Mouse (Mus musculus): ENCODE measurements around the gene Cib1. TPM values are rescaled to one million over a fixed set of nuclear protein-coding genes. Genes with fewer than 3 reads are reported as not detected.
A peak's percentile ranks its signal among the peaks of the same experiment; 100 is the strongest.

Gene Cib1
- polyA plus RNA-seq, 1 experiment from 2014 or later = 67.4 TPM

DNA sequence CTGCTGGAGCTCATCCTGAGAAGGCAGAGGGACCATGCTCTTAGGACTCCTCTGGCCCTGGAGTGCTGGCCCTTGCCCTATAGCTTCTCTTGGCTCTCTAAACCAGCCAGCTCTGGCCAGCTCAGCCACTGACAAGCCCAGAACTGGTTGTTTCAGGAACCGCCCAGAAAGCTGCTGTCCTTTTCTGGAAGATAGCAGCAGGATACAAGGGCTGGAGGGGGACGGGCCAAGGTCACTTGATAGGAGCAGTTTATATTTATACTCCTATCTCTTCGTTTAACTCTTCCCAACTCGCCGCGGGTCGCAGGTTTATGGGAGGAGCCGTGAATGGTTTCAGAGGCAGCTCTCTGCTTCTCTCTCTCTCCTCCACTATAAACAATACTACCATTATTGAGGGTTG is 46.6 kb downstream of the Cib1 start:
- peaks cover 9% of the 10 kb centered on the region; the same call in 1 of the 2 replicates for H3K4me1 ChIP-seq (ENCODE audit: insufficient read depth)
- TF ChIP-seq CTCF (IDR thresholded peaks at IDR 0.05; ENCODE audit: low read depth) = no peak
- H3K27me3 ChIP-seq (ENCODE audit: insufficient read depth, low read length) = no peaks in the 10 kb centered on the region
- 10% methylated on average over 8 of the region's 8 CpGs for WGBS
- no peak; the same call in 1 of the 2 replicates for ATAC-seq (ENCODE audit: insufficient read depth)
- H3K4me2 ChIP-seq = peak overlapping the region; percentile 85
- no peak for DNase-seq
- H3K36me3 ChIP-seq (ENCODE audit: insufficient read depth) = no peaks in the 10 kb centered on the region
- H3K9me3 ChIP-seq (ENCODE audit: low read depth, low read length) = no peaks in the 10 kb centered on the region
- H3K27ac ChIP-seq (ENCODE audit: low read depth) = peak overlapping the region; percentile 67; the same call in 1 of the 2 replicates
- H3K9ac ChIP-seq = peak overlapping the region; percentile 54
- peak overlapping the region; percentile 57 for H3K4me3 ChIP-seq (ENCODE audit: low read depth, low read length)

GRCm38 (mm10) chr7:80184968-80185367 is 47.6 kb downstream of the Cib1 start:
- Histone ChIP-seq H3K27me3 (ENCODE audit: insufficient read depth, low read length) (no peaks in the 10 kb centered on the region), H3K4me1 (ENCODE audit: insufficient read depth) (peaks cover 9% of the 10 kb centered on the region; the same call in 1 of the 2 replicates), H3K36me3 (ENCODE audit: insufficient read depth) (no peaks in the 10 kb centered on the region), H3K9ac (no peak overlapping the region), H3K4me3 (ENCODE audit: low read depth, low read length) (no peak overlapping the region), H3K27ac (ENCODE audit: low read depth) (no peak overlapping the region), H3K4me2 (no peak overlapping the region), H3K9me3 (ENCODE audit: low read depth, low read length) (no peaks in the 10 kb centered on the region)
- ATAC-seq (ENCODE audit: insufficient read depth) (no peak), DNase-seq (no peak)
- 56% methylated on average over 6 of the region's 6 CpGs for WGBS
- TF ChIP-seq CTCF (IDR thresholded peaks at IDR 0.05; ENCODE audit: low read depth) = no peak

DNA sequence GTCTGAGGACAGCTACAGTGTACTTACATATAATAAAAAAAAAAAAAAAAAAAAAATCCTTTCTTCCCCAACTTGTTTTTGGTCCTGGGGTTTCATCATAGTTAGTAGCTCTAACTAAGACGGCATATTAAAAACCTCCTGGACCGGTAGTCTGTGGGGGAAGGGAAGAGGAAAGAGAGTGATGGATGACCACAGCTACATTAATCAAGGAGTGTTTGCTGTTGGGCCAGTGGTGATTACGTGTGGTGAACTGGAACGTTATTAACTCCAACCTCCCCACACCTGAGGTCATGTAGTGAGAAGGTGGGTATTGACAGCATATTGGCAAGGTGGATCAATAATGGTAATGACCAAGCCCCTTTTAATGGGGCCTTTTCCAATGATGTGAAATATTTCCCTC is 48.1 kb downstream of the Cib1 start:
- TF ChIP-seq CTCF (IDR thresholded peaks at IDR 0.05; ENCODE audit: low read depth) = no peak

DNA sequence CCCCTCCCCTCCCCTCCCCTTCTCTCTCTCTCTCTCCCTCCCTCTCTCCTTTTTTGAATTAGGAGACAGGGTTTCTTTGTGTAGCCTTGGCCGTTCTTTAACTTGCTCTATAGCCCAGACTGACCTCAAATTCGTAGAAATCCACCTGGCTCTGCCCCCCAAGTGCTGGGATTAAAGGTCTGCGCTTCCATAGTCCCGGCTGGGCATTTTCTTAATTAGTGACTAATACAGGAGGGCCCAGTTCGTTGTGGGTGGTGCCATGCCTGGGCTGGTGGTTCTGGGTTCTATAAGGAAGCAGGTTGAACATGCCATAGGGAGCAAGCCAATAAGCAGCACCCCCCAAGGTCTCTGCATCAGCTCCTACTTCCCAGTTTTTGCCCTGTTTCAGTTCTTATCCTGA is 48.6 kb downstream of the Cib1 start:
- Histone ChIP-seq H3K27ac (ENCODE audit: low read depth) (no peak overlapping the region), H3K27me3 (ENCODE audit: insufficient read depth, low read length) (no peaks in the 10 kb centered on the region), H3K36me3 (ENCODE audit: insufficient read depth) (no peaks in the 10 kb centered on the region), H3K9ac (no peak overlapping the region), H3K9me3 (ENCODE audit: low read depth, low read length) (no peaks in the 10 kb centered on the region), H3K4me3 (ENCODE audit: low read depth, low read length) (no peak overlapping the region), H3K4me1 (ENCODE audit: insufficient read depth) (peaks cover 9% of the 10 kb centered on the region; the same call in 1 of the 2 replicates), H3K4me2 (no peak overlapping the region)
- WGBS = 65% methylated on average over 5 of the region's 5 CpGs
- TF ChIP-seq CTCF (IDR thresholded peaks at IDR 0.05; ENCODE audit: low read depth) = no peak
- DNase-seq (no peak), ATAC-seq (ENCODE audit: insufficient read depth) (no peak)

More for the DNA sequence above, 48.1 kb downstream of the Cib1 start:
- Histone ChIP-seq H3K9ac (no peak overlapping the region), H3K9me3 (ENCODE audit: low read depth, low read length) (no peaks in the 10 kb centered on the region), H3K4me1 (ENCODE audit: insufficient read depth) (peaks cover 9% of the 10 kb centered on the region; the same call in 1 of the 2 replicates), H3K36me3 (ENCODE audit: insufficient read depth) (no peaks in the 10 kb centered on the region), H3K27ac (ENCODE audit: low read depth) (no peak overlapping the region), H3K4me2 (no peak overlapping the region), H3K4me3 (ENCODE audit: low read depth, low read length) (no peak overlapping the region), H3K27me3 (ENCODE audit: insufficient read depth, low read length) (no peaks in the 10 kb centered on the region)
- no peak for DNase-seq
- WGBS = 21% methylated on average over 4 of the region's 4 CpGs
- ATAC-seq (ENCODE audit: insufficient read depth) = no peak

DNA sequence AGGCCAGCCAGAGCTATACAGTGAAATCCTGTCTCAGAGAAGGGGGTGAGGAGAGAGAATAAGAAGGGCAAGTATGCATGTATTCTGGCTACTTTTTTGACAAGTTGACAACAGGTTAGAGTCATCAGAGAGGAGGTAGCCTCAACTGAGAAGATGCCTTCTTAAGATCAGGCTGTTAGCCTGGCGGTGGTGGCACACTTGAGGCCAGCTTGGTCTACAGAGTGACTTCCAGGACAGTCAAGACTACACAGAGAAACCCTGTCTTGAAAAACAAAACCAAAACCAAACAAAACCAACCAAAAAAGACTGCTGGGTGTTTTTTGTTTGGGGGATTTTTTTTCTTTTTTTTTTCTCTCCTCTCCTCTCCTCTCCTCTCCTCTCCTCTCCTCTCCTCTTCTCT is 49.1 kb downstream of the Cib1 start:
- Histone ChIP-seq H3K9ac (no peak overlapping the region), H3K27me3 (ENCODE audit: insufficient read depth, low read length) (no peaks in the 10 kb centered on the region), H3K36me3 (ENCODE audit: insufficient read depth) (no peaks in the 10 kb centered on the region), H3K4me3 (ENCODE audit: low read depth, low read length) (no peak overlapping the region), H3K4me1 (ENCODE audit: insufficient read depth) (peaks cover 9% of the 10 kb centered on the region; the same call in 1 of the 2 replicates), H3K27ac (ENCODE audit: low read depth) (no peak overlapping the region), H3K4me2 (no peak overlapping the region), H3K9me3 (ENCODE audit: low read depth, low read length) (no peaks in the 10 kb centered on the region)
- WGBS = 88% methylated on average over 1 of the region's 1 CpGs
- no peak for TF ChIP-seq CTCF (IDR thresholded peaks at IDR 0.05; ENCODE audit: low read depth)
- ATAC-seq (ENCODE audit: insufficient read depth) = no peak
- no peak for DNase-seq

DNA sequence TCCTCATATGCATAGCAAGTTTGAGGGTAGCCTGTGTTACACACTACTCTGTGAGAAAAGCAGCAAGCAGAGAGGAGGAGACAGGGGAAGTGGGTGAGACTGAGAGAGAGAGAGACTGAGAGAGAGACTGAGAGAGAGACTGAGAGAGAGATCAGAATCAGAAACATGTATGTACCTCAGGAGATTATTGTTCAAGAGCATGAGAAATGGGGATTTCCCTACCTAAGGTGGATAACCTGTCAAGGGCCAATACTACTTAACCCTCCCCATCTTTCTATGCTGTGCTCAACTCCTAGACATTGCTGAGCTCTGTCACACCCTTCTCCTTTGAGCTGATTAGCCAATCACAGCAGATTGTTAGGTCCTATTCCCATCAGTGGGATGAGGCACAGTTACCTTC is 50.5 kb downstream of the Cib1 start:
- H3K27me3 ChIP-seq (ENCODE audit: insufficient read depth, low read length) = no peaks in the 10 kb centered on the region
- DNase-seq (no peak), ATAC-seq (ENCODE audit: insufficient read depth) (no peak)
- no peaks in the 10 kb centered on the region for H3K36me3 ChIP-seq (ENCODE audit: insufficient read depth)
- H3K9me3 ChIP-seq (ENCODE audit: low read depth, low read length) = no peaks in the 10 kb centered on the region
- no peak overlapping the region for H3K9ac ChIP-seq
- H3K4me3 ChIP-seq (ENCODE audit: low read depth, low read length) = no peak overlapping the region
- TF ChIP-seq CTCF (IDR thresholded peaks at IDR 0.05; ENCODE audit: low read depth) = no peak
- H3K4me1 ChIP-seq (ENCODE audit: insufficient read depth) = peaks cover 7% of the 10 kb centered on the region; the same call in 1 of the 2 replicates
- no peak overlapping the region for H3K27ac ChIP-seq (ENCODE audit: low read depth)
- no peak overlapping the region for H3K4me2 ChIP-seq

DNA sequence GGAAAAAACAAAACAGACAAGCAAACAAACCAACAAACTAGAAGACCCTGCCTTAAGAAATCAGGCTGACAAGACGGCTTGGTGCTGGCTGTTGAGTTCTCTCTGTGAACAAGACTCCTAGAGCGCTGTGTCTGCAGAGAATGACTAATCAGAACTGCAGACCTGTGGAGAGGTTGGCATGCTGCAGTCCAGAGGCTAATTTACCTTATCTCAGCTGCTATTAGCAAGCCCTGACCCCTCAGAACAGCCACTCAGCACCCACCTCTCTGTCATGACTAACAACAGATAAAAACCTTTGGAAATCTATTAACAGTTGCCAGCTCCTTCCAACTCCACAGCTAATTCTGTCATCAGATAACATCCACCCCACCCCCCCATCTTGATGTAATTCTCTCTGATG is 51.5 kb downstream of the Cib1 start:
- H3K4me1 ChIP-seq (ENCODE audit: insufficient read depth) = 0 out of 2 replicates have a peak, but pooled peaks cover 3% of the 10 kb centered on the region
- H3K4me2 ChIP-seq = no peak overlapping the region
- H3K27me3 ChIP-seq (ENCODE audit: insufficient read depth, low read length) = no peaks in the 10 kb centered on the region
- DNase-seq (no peak), ATAC-seq (ENCODE audit: insufficient read depth) (no peak)
- no peak for TF ChIP-seq CTCF (IDR thresholded peaks at IDR 0.05; ENCODE audit: low read depth)
- 36% methylated on average over 2 of the region's 2 CpGs for WGBS
- no peak overlapping the region for H3K4me3 ChIP-seq (ENCODE audit: low read depth, low read length)
- no peaks in the 10 kb centered on the region for H3K36me3 ChIP-seq (ENCODE audit: insufficient read depth)
- H3K9me3 ChIP-seq (ENCODE audit: low read depth, low read length) = no peaks in the 10 kb centered on the region
- no peak overlapping the region for H3K27ac ChIP-seq (ENCODE audit: low read depth)
- no peak overlapping the region for H3K9ac ChIP-seq

DNA sequence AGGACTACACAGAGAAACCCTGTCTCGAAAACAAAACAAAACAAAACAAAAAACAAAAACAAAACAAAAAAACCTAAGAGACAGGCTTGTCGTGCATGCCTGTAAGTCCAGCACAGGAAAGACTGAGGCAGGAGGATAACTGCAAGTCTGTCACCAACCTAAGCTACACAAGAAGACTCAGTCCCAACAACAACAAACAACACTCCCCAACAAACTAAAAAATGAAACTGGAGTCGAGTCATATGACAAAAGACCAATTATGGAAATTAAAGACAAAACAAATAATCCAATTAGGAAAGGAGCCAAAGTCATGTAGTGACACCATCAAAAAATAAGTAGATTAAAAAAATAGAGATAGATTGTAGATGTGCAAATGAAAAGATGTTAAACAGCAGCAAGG is 52.4 kb downstream of the Cib1 start:
- TF ChIP-seq CTCF (IDR thresholded peaks at IDR 0.05; ENCODE audit: low read depth) = no peak
- H3K27ac ChIP-seq (ENCODE audit: low read depth) = no peak overlapping the region
- H3K4me2 ChIP-seq = no peak overlapping the region
- no peaks in the 10 kb centered on the region for H3K36me3 ChIP-seq (ENCODE audit: insufficient read depth)
- no peak overlapping the region for H3K4me3 ChIP-seq (ENCODE audit: low read depth, low read length)
- ATAC-seq (ENCODE audit: insufficient read depth) (no peak), DNase-seq (no peak)
- no peak overlapping the region for H3K9ac ChIP-seq
- H3K9me3 ChIP-seq (ENCODE audit: low read depth, low read length) = no peaks in the 10 kb centered on the region
- 76% methylated on average over 3 of the region's 3 CpGs for WGBS
- no peaks in the 10 kb centered on the region for H3K27me3 ChIP-seq (ENCODE audit: insufficient read depth, low read length)
- H3K4me1 ChIP-seq (ENCODE audit: insufficient read depth) = no peaks in the 10 kb centered on the region
